Mouse (Mus musculus) retina, postnatal 1 day (tissue): ENCODE measurements around the gene Dll3.
"Not testable (repeated sequence)": the region's sequence is repeated elsewhere in the genome, so short reads cannot be mapped to it uniquely, and the experiment has no call there.

ENCODE experiments used
- DNase-seq: peaks from one replicate; pipeline ENCODE4 v3.0.0-alpha.2; 2012

The Dll3 gene

DNA sequence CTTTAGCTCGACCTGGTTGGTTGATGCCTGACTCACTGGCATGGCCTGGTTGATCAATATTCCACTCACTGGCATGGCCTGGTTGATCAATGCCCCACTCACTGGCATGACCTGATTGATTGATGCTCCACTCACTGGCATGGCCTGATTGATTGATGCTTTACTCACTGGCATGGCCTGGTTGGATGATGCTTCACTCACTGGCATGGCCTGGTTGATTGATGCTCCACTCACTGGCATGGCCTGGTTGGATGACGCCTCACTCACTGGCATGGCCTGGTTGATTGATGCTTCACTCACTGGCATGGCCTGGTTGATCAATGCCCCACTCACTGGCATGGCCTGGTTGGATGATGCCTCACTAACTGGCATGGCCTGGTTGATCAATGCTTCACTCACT, 58.1 kb downstream of the Dll3 start:
- DNase-seq: not testable (repeated sequence)
